Mouse (Mus musculus) 3134 (cell line): ENCODE measurements around the gene Gm11937.

ENCODE experiments used
- DNase-seq: peaks from one replicate; pipeline ENCODE4 v3.0.0-alpha.2; 2011; ENCODE audit warnings: low spot score; ENCODE audit not compliant: insufficient read length; ENCODE audit errors: extremely low read depth

Gene Gm11937

GRCm38 (mm10) chr11:99583245-99583704 is 26.7 kb downstream of the Gm11937 start, which contains the start of gene Krtap1-4:
TSS of gene Krtap1-4 (minus strand) at chr11:99583654.
- peak; percentile 17 for DNase-seq

- DNase-seq = peak; percentile 76
Measured at GRCm38 (mm10) chr11:99581564-99581963, 28.4 kb downstream of the Gm11937 start.

- peak; percentile 73 for DNase-seq
Measured at GRCm38 (mm10) chr11:99581051-99581450, 28.9 kb downstream of the Gm11937 start.

- peak; percentile 77 for DNase-seq
Measured at GRCm38 (mm10) chr11:99580636-99581035, 29.4 kb downstream of the Gm11937 start, which contains the start of gene Krtap1-5. TSS of gene Krtap1-5 (minus strand) at chr11:99581016.

DNA sequence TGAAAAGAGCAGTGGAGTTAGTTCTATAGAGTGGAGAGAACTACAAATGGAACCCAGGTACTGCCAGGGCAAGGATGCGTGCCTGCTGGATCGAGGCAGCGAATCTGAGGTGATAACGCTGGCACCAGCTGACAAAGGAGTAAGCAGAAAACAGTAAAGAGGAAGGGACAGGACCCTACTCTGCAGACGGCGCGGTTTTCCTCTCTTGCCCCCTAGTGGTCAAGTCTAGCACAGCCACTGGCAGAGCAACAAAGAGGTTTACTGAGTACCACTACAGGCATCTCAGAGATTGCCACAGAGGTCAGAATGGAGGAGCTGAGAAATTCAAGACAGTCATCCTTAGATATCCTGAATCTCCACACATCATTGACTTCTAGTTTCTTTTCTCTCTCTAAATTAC is 35.9 kb downstream of the Gm11937 start:
- peak; percentile 48 for DNase-seq

DNA sequence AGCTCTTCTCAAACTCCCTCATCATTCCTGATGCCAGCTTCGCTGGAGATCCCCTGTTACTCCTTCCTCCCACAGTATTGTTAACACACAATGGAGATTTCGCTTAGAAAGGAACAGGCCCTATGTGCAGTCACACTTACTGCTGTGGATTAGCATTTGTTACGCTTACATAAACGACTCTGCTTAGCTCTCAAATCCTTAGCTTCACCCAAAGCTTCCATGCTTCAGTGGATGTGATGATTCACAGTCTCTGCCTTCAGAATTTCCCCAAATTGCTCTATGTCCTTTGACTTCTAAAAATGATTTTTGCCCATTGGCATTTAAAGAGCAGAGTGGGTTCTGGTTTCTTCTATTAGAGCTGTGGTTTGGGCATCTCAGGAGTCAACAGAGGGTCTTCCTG is 36.8 kb downstream of the Gm11937 start:
- DNase-seq = no peak

- no peak for DNase-seq
Measured at GRCm38 (mm10) chr11:99566530-99566929, 43.5 kb downstream of the Gm11937 start, which contains the start of gene Krtap3-1. TSS of gene Krtap3-1 (minus strand) at chr11:99566630.

GRCm38 (mm10) chr11:99562580-99562979 is 47.4 kb downstream of the Gm11937 start:
- no peak for DNase-seq
